Mouse (Mus musculus) heart, embryonic 11.5 days (tissue): ENCODE results near the gene Mical3. TPM values are rescaled to one million over a fixed set of nuclear protein-coding genes. Genes with fewer than 3 reads are reported as not detected.

Experiments used
- ATAC-seq: fragments of 200-750 bp; cut with Nextera tagmentation; replicated peaks from 2 replicates; pipeline ENCODE4 v1.8.0; 2017; ENCODE audit warnings: moderate library complexity; ENCODE audit not compliant: insufficient number of reproducible peaks, low FRiP score, low TSS enrichment
- H3K27ac ChIP-seq: fragments of 300-500 bp; sonication (generic); 2 replicates; pipeline ENCODE4 v1.5.1; 2014; ENCODE audit warnings: mild to moderate bottlenecking, low read depth, low read length
- H3K27me3 ChIP-seq: fragments of 300-500 bp; sonication (generic); 2 replicates; pipeline ENCODE4 v1.6.1; 2014; ENCODE audit warnings: mild to moderate bottlenecking, low read length, mixed read lengths; ENCODE audit not compliant: control insufficient read depth, insufficient read depth
- H3K36me3 ChIP-seq: fragments of 300-500 bp; sonication (generic); 2 replicates; pipeline ENCODE4 v1.6.1; 2014; ENCODE audit warnings: mild to moderate bottlenecking, low read length, moderate library complexity, mixed read lengths; ENCODE audit not compliant: control insufficient read depth, insufficient read depth
- H3K4me1 ChIP-seq: fragments of 300-500 bp; sonication (generic); 2 replicates; pipeline ENCODE4 v1.6.1; 2014; ENCODE audit warnings: low read length; ENCODE audit not compliant: control insufficient read depth, insufficient read depth
- H3K4me2 ChIP-seq: fragments of 300-500 bp; sonication (generic); 2 replicates; pipeline ENCODE4 v1.6.1; 2014; ENCODE audit warnings: mild to moderate bottlenecking, moderate library complexity
- H3K4me3 ChIP-seq: fragments of 300-500 bp; sonication (generic); 2 replicates; pipeline ENCODE4 v1.5.1; 2014; ENCODE audit warnings: low read depth, low read length
- H3K9ac ChIP-seq: fragments of 300-500 bp; sonication (generic); 2 replicates; pipeline ENCODE4 v1.6.1; 2014; ENCODE audit warnings: mild to moderate bottlenecking, low read depth, low read length, moderate library complexity
- H3K9me3 ChIP-seq: fragments of 300-500 bp; sonication (generic); replicated peaks from 2 replicates; pipeline ENCODE4 v1.6.1; 2016; ENCODE audit warnings: low read length; ENCODE audit not compliant: control insufficient read depth
- WGBS: fragments of 180-500 bp; shearing (Covaris S2); extraction: QIAGEN DNeasy Blood & Tissue Kit; methylation state at CpG from one replicate; pipeline ENCODE4 v1.1.7; 2014; ENCODE audit not compliant: insufficient replicate concordance; 5-methylcytosine and 5-hydroxymethylcytosine counted together
- polyA plus RNA-seq: library from polyadenylated mRNA; unstranded; fragments of >200 nt; fragmentation: Nextera tagmentation; extraction: Ambion mirVana; gene quantifications from 2 replicates; pipeline ENCODE4 v1.2.1, GENCODE M21; 2014

Mical3 gene
- polyA plus RNA-seq, 1 experiment from 2014 or later: 53.2 TPM

DNA sequence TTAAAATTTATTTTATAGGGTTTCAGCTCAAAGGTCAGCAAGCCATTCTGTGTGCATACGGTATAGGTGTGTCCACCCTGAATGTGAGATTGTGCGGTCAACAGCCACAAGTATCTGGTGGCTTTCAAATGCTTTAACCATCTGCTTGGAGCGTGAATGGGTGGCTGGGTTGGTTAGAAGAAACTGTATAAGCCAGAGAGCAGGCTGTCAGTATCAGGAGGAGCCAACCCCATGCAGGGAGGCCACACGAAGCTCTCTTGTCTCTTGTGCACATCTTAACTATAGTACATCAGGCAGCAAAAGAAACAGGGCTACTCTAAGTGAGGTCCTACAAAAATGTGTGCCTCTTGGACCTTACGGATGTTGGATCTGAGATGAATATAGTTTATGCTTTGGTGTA, 114.7 kb downstream of the Mical3 start:
- WGBS: 90% methylated on average over 5 of the region's 5 CpGs
- no peaks in the 10 kb centered on the region for H3K27me3 ChIP-seq
- no peak overlapping the region for H3K4me2 ChIP-seq
- no peak overlapping the region for H3K4me3 ChIP-seq
- H3K9ac ChIP-seq: no peak overlapping the region
- H3K36me3 ChIP-seq: peaks cover 19% of the 10 kb centered on the region
- no peak overlapping the region for H3K27ac ChIP-seq
- H3K9me3 ChIP-seq: no peaks in the 10 kb centered on the region
- 0 out of 2 replicates have a peak, but pooled peaks cover 3% of the 10 kb centered on the region for H3K4me1 ChIP-seq
- ATAC-seq: no peak

DNA sequence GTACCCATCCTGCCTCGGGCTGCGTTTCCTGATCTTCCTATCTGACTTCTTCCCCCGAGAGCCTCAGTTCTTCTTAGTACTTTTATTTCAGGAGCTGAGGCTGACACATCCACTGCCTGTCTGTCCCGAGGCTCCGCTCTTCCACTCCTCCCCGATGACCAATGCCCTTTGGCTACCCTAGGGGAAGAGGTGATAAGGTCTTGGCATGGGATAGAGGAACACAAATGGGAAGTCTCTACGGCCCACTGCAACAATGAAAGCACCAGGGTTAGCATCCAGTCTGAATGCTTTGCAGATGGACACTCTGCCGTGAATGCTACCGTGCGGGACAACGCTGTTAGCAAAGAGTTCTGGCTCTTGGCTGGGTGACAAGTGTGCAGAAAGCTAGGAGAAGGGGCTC, 116.5 kb downstream of the Mical3 start:
- Histone ChIP-seq H3K27me3 (no peaks in the 10 kb centered on the region), H3K36me3 (peaks cover 15% of the 10 kb centered on the region), H3K4me2 (no peak overlapping the region), H3K27ac (no peak overlapping the region), H3K4me1 (0 out of 2 replicates have a peak, but pooled peaks cover 3% of the 10 kb centered on the region), H3K4me3 (no peak overlapping the region), H3K9ac (no peak overlapping the region), H3K9me3 (no peaks in the 10 kb centered on the region)
- no peak for ATAC-seq
- 73% methylated on average over 11 of the region's 11 CpGs for WGBS

DNA sequence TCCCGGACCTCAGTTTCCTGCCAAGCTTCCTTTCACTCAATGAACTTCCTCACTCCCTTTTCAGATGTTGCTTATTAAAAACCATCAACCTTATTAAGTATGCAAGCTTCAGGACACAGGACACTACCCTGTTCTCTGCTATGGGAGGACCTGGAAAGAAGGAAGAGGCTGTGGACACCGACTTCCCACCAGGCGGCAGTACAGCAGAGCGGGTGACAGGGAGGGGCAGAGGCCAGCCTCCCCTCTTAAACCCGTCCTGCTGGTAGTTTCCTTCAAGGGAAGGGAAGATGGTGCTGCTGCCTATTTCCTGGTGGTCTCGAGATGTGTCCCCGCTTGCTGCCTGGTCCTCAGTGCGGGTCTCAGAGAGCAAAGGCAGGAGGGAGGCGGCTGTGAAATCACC, 117.0 kb downstream of the Mical3 start:
- no peak overlapping the region for H3K4me2 ChIP-seq
- ATAC-seq: no peak
- no peak overlapping the region for H3K27ac ChIP-seq
- no peak overlapping the region for H3K9ac ChIP-seq
- peaks cover 16% of the 10 kb centered on the region for H3K36me3 ChIP-seq
- WGBS: 41% methylated on average over 9 of the region's 9 CpGs
- no peak overlapping the region for H3K4me3 ChIP-seq
- 0 out of 2 replicates have a peak, but pooled peaks cover 3% of the 10 kb centered on the region for H3K4me1 ChIP-seq
- no peaks in the 10 kb centered on the region for H3K27me3 ChIP-seq
- no peaks in the 10 kb centered on the region for H3K9me3 ChIP-seq

DNA sequence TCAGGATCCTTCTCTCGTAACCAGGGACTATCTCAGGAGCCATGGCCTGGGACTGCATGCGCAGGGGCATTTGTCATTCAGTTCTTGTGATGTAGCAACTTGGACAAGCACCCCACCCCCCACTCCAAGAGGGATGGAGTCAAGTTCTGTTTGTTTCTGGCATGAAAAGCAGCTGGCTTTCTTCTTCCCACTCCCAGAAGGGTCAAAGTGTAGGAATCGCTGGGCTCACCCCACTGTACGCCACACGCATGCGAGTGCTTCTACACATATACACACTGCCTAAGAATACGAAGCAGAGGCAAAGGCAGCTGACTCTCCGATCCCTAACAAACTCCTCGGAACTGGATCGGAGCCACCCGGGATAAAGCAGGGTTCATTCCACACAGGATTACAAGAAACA, 119.1 kb downstream of the Mical3 start:
- Histone ChIP-seq H3K36me3 (peaks cover 23% of the 10 kb centered on the region), H3K9me3 (no peaks in the 10 kb centered on the region), H3K4me3 (no peak overlapping the region), H3K4me1 (no peaks in the 10 kb centered on the region), H3K4me2 (no peak overlapping the region), H3K27ac (no peak overlapping the region), H3K9ac (no peak overlapping the region), H3K27me3 (no peaks in the 10 kb centered on the region)
- 81% methylated on average over 11 of the region's 11 CpGs for WGBS
- ATAC-seq: no peak

DNA sequence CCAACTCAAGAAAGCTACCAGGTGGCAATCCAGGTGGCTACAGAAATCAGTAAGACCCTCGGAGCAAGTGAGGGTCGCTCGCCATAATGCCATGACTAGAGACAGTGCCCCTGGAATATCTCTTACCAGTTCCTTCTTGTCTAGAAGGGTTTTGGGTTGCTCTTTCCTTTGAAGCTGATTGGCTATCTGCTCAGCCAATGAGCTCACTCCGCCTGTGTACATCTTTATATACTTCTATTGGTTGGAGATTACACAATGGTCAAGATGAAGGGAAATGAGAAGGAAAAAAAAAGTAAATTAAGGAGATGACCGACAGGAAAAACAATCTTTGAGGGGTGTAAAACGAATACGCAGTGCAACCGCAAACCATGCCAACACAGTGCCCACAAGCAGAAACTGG, 121.1 kb downstream of the Mical3 start:
- Histone ChIP-seq H3K9ac (no peak overlapping the region), H3K4me3 (no peak overlapping the region), H3K27ac (no peak overlapping the region), H3K4me1 (no peaks in the 10 kb centered on the region), H3K36me3 (peaks cover 18% of the 10 kb centered on the region), H3K9me3 (no peaks in the 10 kb centered on the region), H3K27me3 (no peaks in the 10 kb centered on the region), H3K4me2 (no peak overlapping the region)
- ATAC-seq: no peak
- WGBS: 90% methylated on average over 8 of the region's 8 CpGs

- Histone ChIP-seq H3K27ac (no peak overlapping the region), H3K27me3 (no peaks in the 10 kb centered on the region), H3K4me1 (no peaks in the 10 kb centered on the region), H3K36me3 (peaks cover 32% of the 10 kb centered on the region), H3K9ac (no peak overlapping the region), H3K9me3 (no peaks in the 10 kb centered on the region), H3K4me3 (no peak overlapping the region), H3K4me2 (no peak overlapping the region)
- no peak for ATAC-seq
- 66% methylated on average over 4 of the region's 4 CpGs for WGBS
Observed at GRCm38 (mm10) chr6:121004959-121005358, 125.8 kb downstream of the Mical3 start.

GRCm38 (mm10) chr6:121002952-121003351, 127.8 kb downstream of the Mical3 start:
- Histone ChIP-seq H3K4me3 (no peak overlapping the region), H3K4me2 (no peak overlapping the region), H3K27ac (no peak overlapping the region), H3K27me3 (no peaks in the 10 kb centered on the region), H3K4me1 (no peaks in the 10 kb centered on the region), H3K36me3 (peaks cover 27% of the 10 kb centered on the region), H3K9ac (no peak overlapping the region), H3K9me3 (no peaks in the 10 kb centered on the region)
- no peak for ATAC-seq
- 78% methylated on average over 3 of the region's 3 CpGs for WGBS

GRCm38 (mm10) chr6:120999860-121000526, 130.8 kb downstream of the Mical3 start:
- H3K9me3 ChIP-seq: no peaks in the 10 kb centered on the region
- H3K9ac ChIP-seq: no peak overlapping the region
- no peak overlapping the region for H3K4me2 ChIP-seq
- no peaks in the 10 kb centered on the region for H3K4me1 ChIP-seq
- peaks cover 16% of the 10 kb centered on the region for H3K36me3 ChIP-seq
- 76% methylated on average over 8 of the region's 8 CpGs for WGBS
- no peak overlapping the region for H3K4me3 ChIP-seq
- no peaks in the 10 kb centered on the region for H3K27me3 ChIP-seq
- no peak overlapping the region for H3K27ac ChIP-seq
- no peak for ATAC-seq

- no peaks in the 10 kb centered on the region for H3K4me1 ChIP-seq
- ATAC-seq: no peak
- H3K27ac ChIP-seq: no peak overlapping the region
- no peak overlapping the region for H3K4me2 ChIP-seq
- no peaks in the 10 kb centered on the region for H3K9me3 ChIP-seq
- no peak overlapping the region for H3K4me3 ChIP-seq
- H3K36me3 ChIP-seq: peaks cover 16% of the 10 kb centered on the region
- no peaks in the 10 kb centered on the region for H3K27me3 ChIP-seq
- WGBS: 74% methylated on average over 5 of the region's 5 CpGs
- no peak overlapping the region for H3K9ac ChIP-seq
Observed at GRCm38 (mm10) chr6:120999087-120999486, 131.7 kb downstream of the Mical3 start.
